Mouse (Mus musculus) forebrain, embryonic 11.5 days (tissue): ENCODE data around the gene I830077J02Rik. TPM values are rescaled to one million over a fixed set of nuclear protein-coding genes. Genes with fewer than 3 reads are reported as not detected.

ENCODE experiments used
- ATAC-seq: fragments of 200-750 bp; cut with Nextera tagmentation; replicated peaks from 2 replicates; pipeline ENCODE4 v1.8.0; 2017; ENCODE audit warnings: moderate TSS enrichment; ENCODE audit not compliant: low FRiP score
- DNase-seq: peaks from one replicate; pipeline ENCODE4 v3.0.0-alpha.2; 2017; ENCODE audit warnings: low spot score
- H3K27ac ChIP-seq: fragments of 300-500 bp; sonication (generic); 2 replicates; pipeline ENCODE4 v1.5.1; 2014; ENCODE audit warnings: low read depth, low read length
- H3K27me3 ChIP-seq: fragments of 300-500 bp; sonication (generic); 2 replicates; pipeline ENCODE4 v1.6.1; 2014; ENCODE audit warnings: mild to moderate bottlenecking, low read length, mixed read lengths; ENCODE audit not compliant: control insufficient read depth, insufficient read depth
- H3K36me3 ChIP-seq: fragments of 300-500 bp; sonication (generic); 2 replicates; pipeline ENCODE4 v1.6.1; 2014; ENCODE audit warnings: mild to moderate bottlenecking, low read length, moderate library complexity, mixed read lengths; ENCODE audit not compliant: control insufficient read depth, insufficient read depth
- H3K4me1 ChIP-seq: fragments of 300-500 bp; sonication (generic); replicated peaks from 2 replicates; pipeline ENCODE4 v1.6.1; 2014; ENCODE audit warnings: low read length, mixed read lengths; ENCODE audit not compliant: control insufficient read depth, insufficient read depth
- H3K4me2 ChIP-seq: fragments of 300-500 bp; sonication (generic); 2 replicates; pipeline ENCODE4 v1.6.1; 2014; ENCODE audit warnings: low read depth, mild to moderate bottlenecking, low read length, moderate library complexity, mixed read lengths; ENCODE audit not compliant: severe bottlenecking
- H3K4me3 ChIP-seq: fragments of 300-500 bp; sonication (generic); 2 replicates; pipeline ENCODE4 v1.5.1; 2014; ENCODE audit warnings: low read depth, low read length
- H3K9ac ChIP-seq: fragments of 300-500 bp; sonication (generic); 2 replicates; pipeline ENCODE4 v1.6.1; 2014; ENCODE audit warnings: low read length
- H3K9me3 ChIP-seq: fragments of 300-500 bp; sonication (generic); 2 replicates; pipeline ENCODE4 v1.6.1; 2016; ENCODE audit warnings: low read length, mixed read lengths; ENCODE audit not compliant: control insufficient read depth
- WGBS: fragments of 180-500 bp; shearing (Covaris S2); extraction: QIAGEN DNeasy Blood & Tissue Kit; methylation state at CpG from one replicate; pipeline ENCODE4 v1.1.7; 2014; 5-methylcytosine and 5-hydroxymethylcytosine counted together
- polyA plus RNA-seq: library from polyadenylated mRNA; unstranded; fragments of >200 nt; fragmentation: Nextera tagmentation; extraction: Ambion mirVana; gene quantifications from 2 replicates; pipeline ENCODE4 v1.2.1, GENCODE M21; 2014

I830077J02Rik gene
- polyA plus RNA-seq, 1 experiment from 2014 or later: 0.52 TPM

- Histone ChIP-seq H3K27me3 (no peaks in the 10 kb centered on the region), H3K36me3 (no peaks in the 10 kb centered on the region), H3K9me3 (no peaks in the 10 kb centered on the region), H3K4me3 (no peak overlapping the region), H3K4me1 (no peaks in the 10 kb centered on the region), H3K27ac (no peak overlapping the region), H3K9ac (no peak overlapping the region), H3K4me2 (no peak overlapping the region)
- DNase-seq (peak; percentile 1), ATAC-seq (no peak)
- 85% methylated on average over 10 of the region's 10 CpGs for WGBS
Observed at GRCm38 (mm10) chr3:105913839-105914681, 18.4 kb downstream of the I830077J02Rik start.

DNA sequence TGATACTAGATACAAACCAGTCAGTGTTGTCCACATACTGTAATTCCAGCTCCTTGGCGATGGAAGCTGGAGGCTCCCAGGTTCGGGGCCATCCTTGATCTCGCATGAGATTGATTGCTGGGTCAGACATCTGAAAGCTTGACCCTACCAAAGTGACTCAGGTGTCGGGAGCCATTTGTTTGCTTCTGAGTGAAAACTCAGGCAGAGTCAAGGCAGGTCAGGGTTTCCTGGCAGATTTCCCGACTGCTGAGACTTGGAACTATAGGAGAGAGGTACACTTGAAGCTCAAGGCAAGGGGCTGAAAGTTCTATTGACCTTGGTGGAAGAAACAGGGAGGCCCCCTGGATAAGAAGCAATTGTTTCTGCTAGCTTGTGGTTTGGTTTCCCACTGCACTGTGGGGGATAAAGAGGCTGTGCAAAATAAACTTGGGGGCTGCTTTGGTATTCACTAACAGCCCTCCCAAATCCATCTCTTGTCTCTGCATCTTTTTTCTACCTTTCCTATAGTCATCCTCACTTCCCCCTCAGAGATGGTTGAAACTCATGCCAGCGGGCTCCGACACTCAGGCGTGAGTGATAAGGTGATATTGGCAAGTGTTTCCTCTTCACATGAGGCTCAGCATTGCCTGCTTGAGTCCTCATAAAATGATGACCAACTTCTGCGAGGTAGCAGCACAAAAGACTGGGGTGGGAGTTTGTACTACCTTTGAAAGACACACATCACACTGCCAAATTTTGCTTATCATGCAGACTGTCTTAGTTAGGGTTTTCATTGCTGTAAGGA is 20.2 kb downstream of the I830077J02Rik start:
- WGBS: 83% methylated on average over 9 of the region's 9 CpGs
- H3K9ac ChIP-seq: no peak overlapping the region
- H3K9me3 ChIP-seq: no peaks in the 10 kb centered on the region
- H3K36me3 ChIP-seq: no peaks in the 10 kb centered on the region
- no peak overlapping the region for H3K27ac ChIP-seq
- no peak overlapping the region for H3K4me2 ChIP-seq
- ATAC-seq (no peak), DNase-seq (no peak)
- no peaks in the 10 kb centered on the region for H3K27me3 ChIP-seq
- H3K4me1 ChIP-seq: no peaks in the 10 kb centered on the region
- H3K4me3 ChIP-seq: no peak overlapping the region

DNA sequence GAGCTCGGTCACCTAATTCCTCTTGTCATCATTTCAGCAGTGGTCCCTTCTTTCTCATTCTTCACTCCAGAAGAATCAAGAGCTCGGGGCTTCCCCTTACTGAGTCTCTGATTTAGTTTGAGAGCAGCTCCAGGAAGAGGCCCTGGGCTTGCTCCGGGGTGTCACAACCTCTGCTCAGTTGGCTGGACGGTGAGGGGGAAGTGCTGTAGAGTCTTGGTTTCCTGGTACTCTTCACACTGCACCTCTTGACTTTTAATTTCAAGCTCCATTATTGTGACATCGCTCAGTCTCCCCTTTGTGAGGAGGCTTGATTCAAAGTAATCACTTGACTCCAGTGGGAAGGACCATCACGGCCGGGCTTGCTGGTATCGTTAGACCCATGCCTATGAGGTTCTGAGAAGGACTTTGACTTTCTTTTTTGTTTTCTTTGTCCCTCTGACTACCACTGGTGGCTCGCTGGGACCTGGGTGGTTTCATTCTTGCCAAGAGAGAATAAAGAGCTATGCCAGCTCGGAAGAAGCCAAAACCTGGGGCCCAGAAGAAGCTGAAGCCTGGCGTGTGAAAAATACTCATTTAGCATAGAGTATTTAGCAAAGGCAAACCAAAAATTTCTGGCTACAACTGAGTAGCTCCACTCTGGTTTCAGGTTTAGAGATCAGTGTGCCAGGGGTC is 21.8 kb downstream of the I830077J02Rik start:
- no peak for DNase-seq
- Histone ChIP-seq H3K27me3 (no peaks in the 10 kb centered on the region), H3K27ac (no peak overlapping the region), H3K4me3 (no peak overlapping the region), H3K4me1 (no peaks in the 10 kb centered on the region), H3K4me2 (no peak overlapping the region), H3K9ac (no peak overlapping the region), H3K9me3 (no peaks in the 10 kb centered on the region), H3K36me3 (no peaks in the 10 kb centered on the region)
- ATAC-seq: no peak
- 85% methylated on average over 11 of the region's 11 CpGs for WGBS

- Histone ChIP-seq H3K4me1 (no peaks in the 10 kb centered on the region), H3K4me2 (no peak overlapping the region), H3K4me3 (no peak overlapping the region), H3K27ac (no peak overlapping the region), H3K36me3 (no peaks in the 10 kb centered on the region), H3K9ac (no peak overlapping the region), H3K9me3 (no peaks in the 10 kb centered on the region), H3K27me3 (no peaks in the 10 kb centered on the region)
- DNase-seq (no peak), ATAC-seq (no peak)
- WGBS: 89% methylated on average over 4 of the region's 4 CpGs
Observed at GRCm38 (mm10) chr3:105908976-105909375, 23.5 kb downstream of the I830077J02Rik start.

- Histone ChIP-seq H3K4me1 (no peaks in the 10 kb centered on the region), H3K4me3 (no peak overlapping the region), H3K4me2 (no peak overlapping the region), H3K36me3 (no peaks in the 10 kb centered on the region), H3K27me3 (no peaks in the 10 kb centered on the region), H3K27ac (no peak overlapping the region), H3K9ac (no peak overlapping the region), H3K9me3 (no peaks in the 10 kb centered on the region)
- ATAC-seq: no peak
- WGBS: 47% methylated on average over 9 of the region's 9 CpGs
- no peak for DNase-seq
Observed at GRCm38 (mm10) chr3:105907956-105908655, 24.4 kb downstream of the I830077J02Rik start.

DNA sequence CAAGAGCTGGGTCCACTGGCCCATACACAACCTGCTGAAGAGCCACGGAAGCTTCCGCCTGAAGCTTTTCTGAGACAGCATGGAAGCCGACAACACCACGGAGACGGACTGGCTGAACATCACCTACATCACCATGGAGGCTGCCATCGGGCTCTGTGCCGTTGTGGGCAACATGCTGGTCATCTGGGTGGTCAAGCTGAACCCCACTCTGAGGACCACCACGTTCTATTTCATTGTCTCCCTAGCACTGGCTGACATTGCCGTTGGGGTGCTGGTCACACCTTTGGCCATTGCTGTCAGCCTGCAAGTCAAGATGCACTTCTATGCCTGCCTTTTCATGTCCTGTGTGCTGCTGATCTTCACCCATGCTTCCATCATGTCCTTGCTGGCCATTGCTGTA is 27.7 kb downstream of the I830077J02Rik start:
- Histone ChIP-seq H3K4me1 (no peaks in the 10 kb centered on the region), H3K27me3 (no peaks in the 10 kb centered on the region), H3K4me2 (no peak overlapping the region), H3K9me3 (no peaks in the 10 kb centered on the region), H3K27ac (no peak overlapping the region), H3K36me3 (no peaks in the 10 kb centered on the region), H3K9ac (no peak overlapping the region), H3K4me3 (no peak overlapping the region)
- WGBS: 90% methylated on average over 9 of the region's 9 CpGs
- ATAC-seq (no peak), DNase-seq (no peak)

DNA sequence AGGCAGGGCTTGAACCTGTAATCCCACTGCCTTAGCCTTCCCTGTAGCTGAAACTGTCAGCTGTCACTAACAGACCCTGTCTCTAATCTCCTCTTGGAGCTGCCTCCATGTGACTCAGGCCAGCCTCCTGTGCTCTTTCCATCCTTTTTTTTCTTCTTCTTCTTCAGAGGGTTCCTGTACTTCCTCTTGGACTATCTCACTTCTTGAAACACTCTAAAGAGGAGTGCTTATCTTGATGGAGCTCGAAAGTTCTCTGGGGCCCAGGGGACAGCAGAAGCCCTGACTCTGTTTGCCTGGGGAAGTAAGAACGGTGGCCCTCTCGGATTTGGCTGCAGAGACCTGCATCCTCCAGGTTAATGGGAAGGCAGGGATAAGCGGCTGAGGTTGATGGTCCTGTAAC is 28.3 kb downstream of the I830077J02Rik start:
- no peak overlapping the region for H3K4me3 ChIP-seq
- ATAC-seq: no peak
- no peaks in the 10 kb centered on the region for H3K9me3 ChIP-seq
- no peak overlapping the region for H3K4me2 ChIP-seq
- no peaks in the 10 kb centered on the region for H3K4me1 ChIP-seq
- no peak overlapping the region for H3K27ac ChIP-seq
- H3K9ac ChIP-seq: no peak overlapping the region
- DNase-seq: no peak
- H3K27me3 ChIP-seq: no peaks in the 10 kb centered on the region
- 74% methylated on average over 4 of the region's 4 CpGs for WGBS
- no peaks in the 10 kb centered on the region for H3K36me3 ChIP-seq

GRCm38 (mm10) chr3:105901468-105901867 is 31.0 kb downstream of the I830077J02Rik start:
- H3K9ac ChIP-seq: no peak overlapping the region
- no peak overlapping the region for H3K27ac ChIP-seq
- H3K36me3 ChIP-seq: no peaks in the 10 kb centered on the region
- no peaks in the 10 kb centered on the region for H3K9me3 ChIP-seq
- DNase-seq (no peak), ATAC-seq (no peak)
- H3K27me3 ChIP-seq: no peaks in the 10 kb centered on the region
- 81% methylated on average over 4 of the region's 4 CpGs for WGBS
- no peak overlapping the region for H3K4me2 ChIP-seq
- H3K4me1 ChIP-seq: no peaks in the 10 kb centered on the region
- no peak overlapping the region for H3K4me3 ChIP-seq
